Mouse (Mus musculus): Measurements from ENCODE around the gene Hdac9.

DNA sequence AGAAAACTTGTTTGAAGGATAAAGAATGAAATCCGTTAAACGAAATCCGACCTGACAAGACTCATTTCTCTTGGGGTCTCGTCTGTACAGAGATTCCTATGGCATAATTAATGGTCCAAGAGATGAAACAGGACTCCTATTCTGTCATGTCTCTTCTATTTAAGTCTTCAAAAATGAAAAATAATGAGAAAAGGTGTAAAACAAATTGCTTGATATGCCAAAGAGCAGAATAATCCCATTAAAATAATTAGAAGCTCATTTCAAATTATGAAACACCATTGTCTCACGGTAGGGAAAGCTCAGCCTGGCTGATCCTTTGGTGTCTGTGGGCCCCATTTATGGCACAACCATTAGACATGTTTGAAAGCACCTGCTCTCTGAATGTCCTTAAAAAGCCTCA is 142.8 kb downstream of the Hdac9 start:
- TF ChIP-seq CTCF (IDR thresholded peaks at IDR 0.05; ENCODE audit: borderline replicate concordance, extremely low read depth, insufficient read depth, insufficient read length) (no peak), POLR2A (IDR thresholded peaks at IDR 0.05; ENCODE audit: borderline replicate concordance, extremely low read depth, insufficient read depth, insufficient read length, poor library complexity, severe bottlenecking) (no peak)

Measured in brain, embryonic 14.5 days (tissue).